Mouse (Mus musculus): ENCODE measurements around the gene Rrp9.

GRCm38 (mm10) chr9:106460401-106461025 lies 15.2 kb upstream of the Rrp9 start:
- no peak for TF ChIP-seq CTCF (IDR thresholded peaks at IDR 0.05; ENCODE audit: insufficient read depth, low read length)
- TF ChIP-seq POLR2A (IDR thresholded peaks at IDR 0.05; ENCODE audit: borderline replicate concordance, extremely low read depth, low read depth, low read length), result no peak

Data from lung, adult 2 months (tissue).